Mouse (Mus musculus): ENCODE data around the gene Tgfbrap1. TPM values are rescaled to one million over a fixed set of nuclear protein-coding genes. Genes with fewer than 3 reads are reported as not detected.
A peak's percentile ranks its signal among the peaks of the same experiment; 100 is the strongest.

Tgfbrap1 gene
- polyA plus RNA-seq, 1 experiment from 2014 or later: 17.2 TPM

- DNase-seq (ENCODE audit: low spot score): no peak
Measured at GRCm38 (mm10) chr1:43066573-43066972, 31.9 kb downstream of the Tgfbrap1 start.

GRCm38 (mm10) chr1:43065615-43066310 lies 32.7 kb downstream of the Tgfbrap1 start:
- peak; percentile 87 for DNase-seq (ENCODE audit: low spot score)
- ATAC-seq (ENCODE audit: low FRiP score): peak; percentile 91
- Histone ChIP-seq H3K4me3 (ENCODE audit: low read depth, low read length) (no peak overlapping the region), H3K27ac (ENCODE audit: low read depth, low read length) (no peak overlapping the region), H3K9me3 (ENCODE audit: control insufficient read depth, low read length) (no peaks in the 10 kb centered on the region), H3K27me3 (ENCODE audit: control insufficient read depth, insufficient read depth, low read length) (no peaks in the 10 kb centered on the region), H3K9ac (ENCODE audit: low read depth, low read length) (no peak overlapping the region), H3K36me3 (ENCODE audit: control insufficient read depth, insufficient read depth, low read length) (no peaks in the 10 kb centered on the region), H3K4me2 (replicated peaks; ENCODE audit: low read depth, low read length) (no peak overlapping the region), H3K4me1 (replicated peaks; ENCODE audit: control insufficient read depth, insufficient read depth, low read length) (no peaks in the 10 kb centered on the region)
- WGBS: 54% methylated on average over 9 of the region's 9 CpGs

More at GRCm38 (mm10) chr1:43066573-43066972, 31.9 kb downstream of the Tgfbrap1 start:
- 92% methylated on average over 8 of the region's 8 CpGs for WGBS
- ATAC-seq (ENCODE audit: low FRiP score): no peak
- H3K4me1 ChIP-seq (replicated peaks; ENCODE audit: control insufficient read depth, insufficient read depth, low read length): no peaks in the 10 kb centered on the region
- H3K27me3 ChIP-seq (ENCODE audit: control insufficient read depth, insufficient read depth, low read length): no peaks in the 10 kb centered on the region
- no peak overlapping the region for H3K9ac ChIP-seq (ENCODE audit: low read depth, low read length)
- H3K4me2 ChIP-seq (replicated peaks; ENCODE audit: low read depth, low read length): no peak overlapping the region
- no peak overlapping the region for H3K4me3 ChIP-seq (ENCODE audit: low read depth, low read length)
- no peaks in the 10 kb centered on the region for H3K9me3 ChIP-seq (ENCODE audit: control insufficient read depth, low read length)
- H3K36me3 ChIP-seq (ENCODE audit: control insufficient read depth, insufficient read depth, low read length): no peaks in the 10 kb centered on the region
- no peak overlapping the region for H3K27ac ChIP-seq (ENCODE audit: low read depth, low read length)

DNA sequence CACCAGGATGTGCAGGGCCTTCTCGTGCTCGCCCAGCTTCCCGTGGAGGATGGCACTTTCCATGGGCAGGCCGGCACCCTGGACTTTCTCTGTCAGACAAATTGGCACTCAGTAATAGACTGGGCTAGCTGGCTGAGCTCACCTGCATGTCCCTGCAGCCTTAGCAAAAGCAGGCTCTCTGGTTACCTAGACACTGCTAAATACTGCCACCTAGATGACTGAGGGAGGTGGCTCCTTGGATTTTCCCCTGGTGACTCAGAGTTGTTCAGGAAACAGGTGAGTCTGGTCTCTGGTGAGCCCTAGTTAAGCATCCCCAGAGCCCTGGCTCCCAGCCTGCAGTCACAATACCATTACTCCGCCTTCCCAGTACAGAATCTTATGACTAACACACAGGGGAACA lies 46.5 kb downstream of the Tgfbrap1 start:
- DNase-seq (ENCODE audit: low spot score) (no peak), ATAC-seq (ENCODE audit: low FRiP score) (no peak)
- 93% methylated on average over 5 of the region's 5 CpGs for WGBS
- Histone ChIP-seq H3K4me3 (ENCODE audit: low read depth, low read length) (no peak overlapping the region), H3K4me1 (replicated peaks; ENCODE audit: control insufficient read depth, insufficient read depth, low read length) (no peaks in the 10 kb centered on the region), H3K9ac (ENCODE audit: low read depth, low read length) (no peak overlapping the region), H3K9me3 (ENCODE audit: control insufficient read depth, low read length) (no peaks in the 10 kb centered on the region), H3K27ac (ENCODE audit: low read depth, low read length) (no peak overlapping the region), H3K4me2 (replicated peaks; ENCODE audit: low read depth, low read length) (no peak overlapping the region), H3K36me3 (ENCODE audit: control insufficient read depth, insufficient read depth, low read length) (no peaks in the 10 kb centered on the region), H3K27me3 (ENCODE audit: control insufficient read depth, insufficient read depth, low read length) (no peaks in the 10 kb centered on the region)

DNA sequence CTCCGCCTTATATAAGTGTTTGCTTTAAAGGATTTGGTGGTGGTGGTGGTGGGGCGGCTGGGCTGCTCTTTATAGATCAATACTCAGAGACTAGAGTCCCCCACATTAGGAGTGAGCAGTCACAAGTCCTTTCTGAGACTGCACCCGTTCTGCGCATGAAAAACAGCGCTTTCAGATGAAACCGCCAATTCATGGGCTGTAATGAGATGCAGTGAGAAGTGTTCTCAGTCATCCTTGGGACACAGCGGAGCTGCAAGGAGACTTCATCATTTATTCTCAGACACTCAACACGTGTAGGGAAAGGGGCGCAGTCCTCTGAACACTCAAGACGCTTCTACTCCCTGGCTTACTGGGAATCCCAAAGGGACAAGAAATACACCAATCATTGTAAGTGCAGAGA lies 50.6 kb downstream of the Tgfbrap1 start:
- Histone ChIP-seq H3K36me3 (ENCODE audit: control insufficient read depth, insufficient read depth, low read length) (no peaks in the 10 kb centered on the region), H3K27me3 (ENCODE audit: control insufficient read depth, insufficient read depth, low read length) (no peaks in the 10 kb centered on the region), H3K4me1 (replicated peaks; ENCODE audit: control insufficient read depth, insufficient read depth, low read length) (no peaks in the 10 kb centered on the region), H3K4me3 (ENCODE audit: low read depth, low read length) (no peak overlapping the region), H3K4me2 (replicated peaks; ENCODE audit: low read depth, low read length) (no peak overlapping the region), H3K9me3 (ENCODE audit: control insufficient read depth, low read length) (no peaks in the 10 kb centered on the region), H3K27ac (ENCODE audit: low read depth, low read length) (no peak overlapping the region), H3K9ac (ENCODE audit: low read depth, low read length) (no peak overlapping the region)
- DNase-seq (ENCODE audit: low spot score) (no peak), ATAC-seq (ENCODE audit: low FRiP score) (no peak)
- WGBS: 91% methylated on average over 10 of the region's 10 CpGs

DNA sequence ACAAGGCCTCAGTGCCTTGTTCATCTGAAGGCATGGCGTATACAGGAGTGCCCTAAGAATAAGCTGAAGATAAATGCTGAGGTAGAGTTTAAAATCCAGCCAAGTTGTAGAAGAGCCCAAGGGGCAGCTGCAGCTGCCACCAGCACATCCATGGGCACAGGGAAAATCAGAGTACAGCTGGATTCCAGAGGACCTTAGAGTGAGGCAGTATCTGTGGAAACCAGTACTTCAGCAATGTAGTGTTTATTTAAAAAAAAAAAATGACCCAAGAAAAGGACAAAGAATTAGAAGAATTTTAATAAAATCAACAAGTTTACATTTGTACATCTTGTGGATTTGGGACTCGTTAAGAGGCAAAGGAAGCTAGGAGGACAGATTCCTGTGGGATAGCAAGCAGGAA lies 51.4 kb downstream of the Tgfbrap1 start:
- no peak overlapping the region for H3K4me2 ChIP-seq (replicated peaks; ENCODE audit: low read depth, low read length)
- H3K4me1 ChIP-seq (replicated peaks; ENCODE audit: control insufficient read depth, insufficient read depth, low read length): no peaks in the 10 kb centered on the region
- H3K27ac ChIP-seq (ENCODE audit: low read depth, low read length): no peak overlapping the region
- H3K4me3 ChIP-seq (ENCODE audit: low read depth, low read length): no peak overlapping the region
- no peaks in the 10 kb centered on the region for H3K27me3 ChIP-seq (ENCODE audit: control insufficient read depth, insufficient read depth, low read length)
- H3K36me3 ChIP-seq (ENCODE audit: control insufficient read depth, insufficient read depth, low read length): no peaks in the 10 kb centered on the region
- no peak for ATAC-seq (ENCODE audit: low FRiP score)
- DNase-seq (ENCODE audit: low spot score): no peak
- H3K9me3 ChIP-seq (ENCODE audit: control insufficient read depth, low read length): no peaks in the 10 kb centered on the region
- H3K9ac ChIP-seq (ENCODE audit: low read depth, low read length): no peak overlapping the region
- 86% methylated on average over 2 of the region's 2 CpGs for WGBS

GRCm38 (mm10) chr1:43045204-43045982 lies 53.0 kb downstream of the Tgfbrap1 start:
- Histone ChIP-seq H3K27me3 (ENCODE audit: control insufficient read depth, insufficient read depth, low read length) (no peaks in the 10 kb centered on the region), H3K36me3 (ENCODE audit: control insufficient read depth, insufficient read depth, low read length) (no peaks in the 10 kb centered on the region), H3K9ac (ENCODE audit: low read depth, low read length) (no peak overlapping the region), H3K4me2 (replicated peaks; ENCODE audit: low read depth, low read length) (no peak overlapping the region), H3K4me3 (ENCODE audit: low read depth, low read length) (no peak overlapping the region), H3K4me1 (replicated peaks; ENCODE audit: control insufficient read depth, insufficient read depth, low read length) (no peaks in the 10 kb centered on the region), H3K9me3 (ENCODE audit: control insufficient read depth, low read length) (no peaks in the 10 kb centered on the region), H3K27ac (ENCODE audit: low read depth, low read length) (no peak overlapping the region)
- DNase-seq (ENCODE audit: low spot score): no peak
- no peak for ATAC-seq (ENCODE audit: low FRiP score)
- WGBS: 74% methylated on average over 14 of the region's 14 CpGs

GRCm38 (mm10) chr1:43042271-43042670 lies 56.2 kb downstream of the Tgfbrap1 start:
- 64% methylated on average over 6 of the region's 6 CpGs for WGBS
- Histone ChIP-seq H3K9ac (ENCODE audit: low read depth, low read length) (no peak overlapping the region), H3K9me3 (ENCODE audit: control insufficient read depth, low read length) (no peaks in the 10 kb centered on the region), H3K27me3 (ENCODE audit: control insufficient read depth, insufficient read depth, low read length) (no peaks in the 10 kb centered on the region), H3K4me3 (ENCODE audit: low read depth, low read length) (no peak overlapping the region), H3K4me1 (replicated peaks; ENCODE audit: control insufficient read depth, insufficient read depth, low read length) (no peaks in the 10 kb centered on the region), H3K36me3 (ENCODE audit: control insufficient read depth, insufficient read depth, low read length) (no peaks in the 10 kb centered on the region), H3K27ac (ENCODE audit: low read depth, low read length) (no peak overlapping the region), H3K4me2 (replicated peaks; ENCODE audit: low read depth, low read length) (no peak overlapping the region)
- ATAC-seq (ENCODE audit: low FRiP score) (no peak), DNase-seq (ENCODE audit: low spot score) (no peak)

DNA sequence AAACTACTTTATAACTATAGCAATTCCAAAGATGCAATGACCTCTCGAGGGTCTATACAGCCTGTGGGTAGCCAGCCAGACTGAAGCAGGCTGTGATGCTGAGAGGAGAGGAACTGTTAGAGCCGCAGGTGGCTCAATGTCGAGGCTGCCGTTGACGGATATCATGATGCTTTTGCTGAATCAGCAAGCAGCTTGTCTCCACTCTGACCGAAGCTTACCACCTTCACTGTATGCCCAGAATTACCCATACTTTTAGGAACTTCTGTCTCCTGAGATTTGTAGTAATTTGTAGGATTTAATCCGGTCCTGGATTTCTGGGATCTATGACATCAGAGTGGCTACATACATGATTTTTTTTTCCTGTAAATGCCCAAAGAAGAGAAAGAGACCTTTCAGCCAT lies 62.4 kb downstream of the Tgfbrap1 start:
- 80% methylated on average over 7 of the region's 7 CpGs for WGBS

More for the DNA sequence above, 62.4 kb downstream of the Tgfbrap1 start:
- Histone ChIP-seq H3K4me2 (replicated peaks; ENCODE audit: low read depth, low read length) (no peak overlapping the region), H3K9ac (ENCODE audit: low read depth, low read length) (no peak overlapping the region), H3K27ac (ENCODE audit: low read depth, low read length) (no peak overlapping the region), H3K4me3 (ENCODE audit: low read depth, low read length) (no peak overlapping the region), H3K36me3 (ENCODE audit: control insufficient read depth, insufficient read depth, low read length) (no peaks in the 10 kb centered on the region), H3K9me3 (ENCODE audit: control insufficient read depth, low read length) (no peaks in the 10 kb centered on the region), H3K27me3 (ENCODE audit: control insufficient read depth, insufficient read depth, low read length) (no peaks in the 10 kb centered on the region), H3K4me1 (replicated peaks; ENCODE audit: control insufficient read depth, insufficient read depth, low read length) (no peaks in the 10 kb centered on the region)
- DNase-seq (ENCODE audit: low spot score): no peak
- ATAC-seq (ENCODE audit: low FRiP score): no peak

Data from hindbrain, embryonic 11.5 days (tissue).